Mouse (Mus musculus) erythroblast, embryonic 14.5 days (primary cell): ENCODE data around the gene Adgrg3.

ENCODE experiments used
- GATA1 ChIP-seq: IDR thresholded peaks from 2 replicates; pipeline ENCODE4 v1.6.1; 2012; ENCODE audit warnings: low read length, inconsistent platforms, mixed read lengths
- TAL1 ChIP-seq: IDR thresholded peaks from 3 replicates; pipeline ENCODE4 v1.6.1; 2012; ENCODE audit warnings: low read length, inconsistent platforms, mixed read lengths

GRCm38 (mm10) chr8:95067582-95067981 is 50.1 kb downstream of the Adgrg3 start:
- TF ChIP-seq GATA1 (no peak), TAL1 (no peak)
